Mouse (Mus musculus) frontal cortex, postnatal 25 days (tissue): Measurements from ENCODE around the gene Prf1.

Experiments used
- DNase-seq, 2 experiments: peaks; one replicate each; pipeline ENCODE4 v3.0.0; 2022; ENCODE audit warnings: low spot score in 2 of 2

Gene Prf1

DNA sequence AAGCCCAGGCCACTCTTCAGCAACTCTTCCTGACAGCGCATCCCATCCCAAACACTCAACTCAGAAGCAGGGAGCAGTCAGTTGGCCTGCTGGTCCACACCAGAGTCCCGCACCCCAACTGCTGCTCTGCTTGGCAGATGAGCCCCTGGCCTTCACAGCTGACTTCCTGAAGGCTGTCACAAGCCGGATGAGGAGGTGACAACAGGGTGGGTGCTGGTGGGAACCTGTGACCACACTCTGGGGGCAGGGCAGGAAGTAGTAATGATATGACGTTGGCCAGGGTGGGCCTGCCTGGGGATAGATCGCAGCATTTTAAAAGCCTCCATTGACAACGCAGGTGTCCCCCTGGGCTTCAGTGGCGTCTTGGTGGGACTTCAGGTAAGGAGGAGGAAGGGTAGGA, at the start of gene Prf1:
TSS of gene Prf1 (plus strand) at position 357 of the 400 bp plus-strand sequence.
- no peak for DNase-seq

DNA sequence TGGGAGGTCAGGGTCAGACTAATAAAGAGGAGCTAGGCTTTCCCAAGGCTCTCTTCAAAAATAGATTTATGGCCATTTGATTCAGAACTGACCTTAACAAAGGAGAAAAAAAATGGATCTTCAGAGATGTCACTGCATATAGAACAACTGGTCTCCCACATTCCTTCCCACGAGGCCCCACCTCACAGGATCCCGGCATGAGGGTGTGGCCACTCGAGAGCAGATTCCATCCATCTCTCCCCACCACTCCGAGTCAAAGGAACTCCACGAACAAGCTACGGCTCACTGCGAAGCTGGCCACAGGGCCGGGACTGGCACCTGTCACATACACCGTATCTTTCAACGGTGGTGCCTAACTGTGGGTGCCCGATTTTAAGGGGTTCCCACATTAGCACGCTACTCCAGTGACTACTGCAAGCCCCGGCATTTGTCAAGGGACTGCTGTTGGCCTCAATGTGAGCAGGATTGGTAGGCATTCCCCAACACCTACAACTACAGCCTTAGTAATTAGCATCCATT, 49.0 kb upstream of the Prf1 start:
- no peak for DNase-seq

- no peak for DNase-seq
Observed at GRCm38 (mm10) chr10:61249951-61250350, 47.7 kb upstream of the Prf1 start.

GRCm38 (mm10) chr10:61254761-61255160, 42.9 kb upstream of the Prf1 start:
- no peak for DNase-seq

- DNase-seq, result no peak
Observed at GRCm38 (mm10) chr10:61255190-61255589, 42.4 kb upstream of the Prf1 start.

GRCm38 (mm10) chr10:61256665-61257064, 41.0 kb upstream of the Prf1 start:
- DNase-seq, result no peak

- DNase-seq, result peak in 1 of 2 experiments; percentile 25
Observed at GRCm38 (mm10) chr10:61258131-61258530, 39.5 kb upstream of the Prf1 start.

GRCm38 (mm10) chr10:61261229-61262156, 36.1 kb upstream of the Prf1 start:
- DNase-seq, result no peak

- no peak for DNase-seq
Observed at GRCm38 (mm10) chr10:61263606-61264005, 34.0 kb upstream of the Prf1 start.

GRCm38 (mm10) chr10:61267378-61267777, 30.3 kb upstream of the Prf1 start:
- no peak for DNase-seq

- DNase-seq, result no peak
Observed at GRCm38 (mm10) chr10:61272089-61272626, 25.5 kb upstream of the Prf1 start.

- DNase-seq, result no peak
Observed at GRCm38 (mm10) chr10:61272631-61273030, 25.0 kb upstream of the Prf1 start.

- no peak for DNase-seq
Observed at GRCm38 (mm10) chr10:61273081-61273843, 24.4 kb upstream of the Prf1 start, which contains the start of gene Adamts14. Gene Adamts14, minus strand, starts transcription at chr10:61273438.

- no peak for DNase-seq
Observed at GRCm38 (mm10) chr10:61273844-61274215, 23.8 kb upstream of the Prf1 start.

DNA sequence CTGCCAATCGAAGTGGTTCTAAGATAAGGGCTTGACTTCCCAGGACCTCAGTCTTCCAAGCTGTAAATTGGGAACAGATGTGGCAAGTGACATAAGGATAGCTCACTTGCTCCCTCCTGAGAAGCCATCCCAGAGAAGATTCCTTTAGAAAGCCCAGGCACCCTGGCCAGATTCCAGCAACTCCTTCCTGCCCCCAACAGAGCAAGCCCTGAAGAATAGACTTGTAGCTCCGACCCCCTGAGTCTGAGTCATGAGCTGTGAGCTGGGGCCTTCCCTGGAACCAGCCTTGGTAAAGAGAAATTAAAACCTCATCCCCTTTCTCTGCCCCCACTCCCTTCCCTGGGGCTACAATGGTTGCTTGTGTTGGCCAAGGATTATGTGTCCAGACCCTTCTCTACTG, 23.1 kb upstream of the Prf1 start:
- no peak for DNase-seq

DNA sequence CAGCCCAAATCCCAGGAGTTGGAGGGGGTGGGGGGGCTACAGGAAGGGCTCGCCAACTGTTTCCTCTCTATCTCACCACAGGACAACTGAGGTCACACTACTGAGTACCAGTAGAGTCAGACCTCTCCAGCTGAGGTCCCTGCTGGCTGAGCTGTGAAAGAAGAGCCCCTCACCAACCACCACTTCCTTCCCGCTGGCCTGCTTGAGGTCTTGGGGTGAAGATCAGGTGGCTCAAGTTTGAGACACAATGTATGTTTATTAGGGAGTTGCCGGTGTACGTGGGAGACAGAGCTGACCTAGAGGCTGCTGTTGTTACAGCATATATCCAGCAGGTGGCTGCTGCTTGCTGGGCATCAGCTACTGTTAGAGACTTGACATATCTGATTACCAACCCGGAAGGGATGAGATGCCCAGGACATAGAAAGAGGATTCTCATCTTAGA, 21.9 kb upstream of the Prf1 start:
- DNase-seq, result no peak

- DNase-seq, result no peak
Observed at GRCm38 (mm10) chr10:61277051-61277450, 20.6 kb upstream of the Prf1 start.

DNA sequence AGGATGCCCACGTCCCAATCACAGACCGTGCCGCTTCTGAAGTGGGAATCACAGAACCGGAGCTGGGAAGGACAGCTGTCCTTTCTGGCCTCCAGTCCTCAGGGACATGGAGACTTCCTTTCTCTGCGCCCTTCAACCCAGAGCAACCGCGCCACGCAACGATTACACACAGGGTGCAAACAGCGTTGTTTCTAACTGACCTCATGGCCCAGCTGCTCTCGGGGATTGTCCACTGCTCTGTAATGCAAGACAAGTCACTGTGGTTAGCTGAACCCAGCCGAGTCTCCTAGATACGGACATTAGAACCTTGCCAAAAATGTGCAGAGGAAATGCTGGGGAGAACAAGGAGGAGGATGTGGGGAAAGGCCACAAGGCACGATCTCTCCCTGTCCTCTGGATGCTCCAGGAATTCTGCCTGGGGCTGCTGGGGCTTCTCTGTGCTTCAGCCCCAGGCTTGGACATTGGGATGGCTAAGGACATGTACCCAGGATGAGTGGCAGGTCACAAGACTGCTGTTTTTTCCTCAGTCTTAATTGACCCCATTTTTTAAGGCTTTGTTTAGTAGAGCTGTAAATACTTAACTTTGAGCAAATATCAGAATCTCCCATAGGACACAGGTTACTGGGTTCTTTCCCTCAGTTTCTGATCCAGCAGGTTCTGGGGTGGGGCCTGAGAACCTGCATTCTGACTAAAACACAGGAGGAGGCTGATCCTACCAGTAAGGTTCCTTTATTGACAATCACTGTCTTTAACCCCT, 19.5 kb upstream of the Prf1 start:
- DNase-seq, result no peak

GRCm38 (mm10) chr10:61281115-61281514, 16.5 kb upstream of the Prf1 start:
- DNase-seq, result no peak

GRCm38 (mm10) chr10:61284309-61284708, 13.3 kb upstream of the Prf1 start:
- DNase-seq, result no peak

DNA sequence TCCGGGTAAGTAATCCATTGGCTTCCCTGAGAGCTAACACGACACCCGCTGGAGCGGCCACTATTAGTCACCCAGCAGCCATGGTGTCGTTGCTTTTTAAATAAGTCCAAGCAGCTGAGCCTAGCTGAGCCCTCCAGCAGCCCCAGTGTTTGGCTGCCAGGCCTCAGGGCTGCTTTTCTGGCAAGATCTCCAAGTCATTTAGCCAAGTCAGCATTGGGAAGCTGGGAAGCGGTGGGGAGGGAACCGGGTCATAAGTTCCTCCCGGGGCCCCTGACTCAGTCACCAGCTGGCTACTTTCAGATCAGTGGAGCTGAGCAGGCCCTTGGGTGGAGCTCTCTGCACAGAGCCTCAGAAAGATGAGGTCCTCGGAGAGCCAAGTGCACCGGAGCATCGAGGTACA, 12.4 kb upstream of the Prf1 start:
- no peak for DNase-seq
